Mouse (Mus musculus): Measurements from ENCODE around the gene Fgfbp1.

Fgfbp1 gene

GRCm38 (mm10) chr5:43981620-43982019, at the start of gene Fgfbp1:
Gene Fgfbp1 (minus strand): TSS chr5:43981779.
- DNase-seq = peak; percentile 88

GRCm38 (mm10) chr5:43998295-43998989, 16.9 kb upstream of the Fgfbp1 start:
- DNase-seq = no peak

- no peak for DNase-seq
These were observed 16.0 kb upstream of the Fgfbp1 start for GRCm38 (mm10) chr5:43997626-43998025.

GRCm38 (mm10) chr5:43996162-43996561, 14.6 kb upstream of the Fgfbp1 start:
- no peak for DNase-seq

- no peak for DNase-seq
These were observed 13.4 kb upstream of the Fgfbp1 start for GRCm38 (mm10) chr5:43994981-43995380.

- peak; percentile 86 for DNase-seq
These were observed 8.7 kb upstream of the Fgfbp1 start for GRCm38 (mm10) chr5:43990316-43990715.

GRCm38 (mm10) chr5:43989017-43989416, 7.4 kb upstream of the Fgfbp1 start:
- DNase-seq = no peak

- DNase-seq = no peak
These were observed 4.6 kb upstream of the Fgfbp1 start for GRCm38 (mm10) chr5:43986212-43986611.

GRCm38 (mm10) chr5:43982896-43983295, 1.3 kb upstream of the Fgfbp1 start:
- DNase-seq = peak; percentile 40

GRCm38 (mm10) chr5:43980397-43980796, 1.2 kb downstream of the Fgfbp1 start:
- no peak for DNase-seq

- DNase-seq = no peak
These were observed 4.6 kb downstream of the Fgfbp1 start for GRCm38 (mm10) chr5:43976821-43977561.

- no peak for DNase-seq
These were observed 7.4 kb downstream of the Fgfbp1 start for GRCm38 (mm10) chr5:43974166-43974565.

- DNase-seq = no peak
These were observed 10.4 kb downstream of the Fgfbp1 start for GRCm38 (mm10) chr5:43971156-43971555.

GRCm38 (mm10) chr5:43970532-43970931, 11.0 kb downstream of the Fgfbp1 start:
- DNase-seq = no peak

- no peak for DNase-seq
These were observed 12.9 kb downstream of the Fgfbp1 start for GRCm38 (mm10) chr5:43968634-43969033.

- DNase-seq = no peak
These were observed 20.5 kb downstream of the Fgfbp1 start for GRCm38 (mm10) chr5:43961056-43961455.

- no peak for DNase-seq
These were observed 21.6 kb downstream of the Fgfbp1 start for GRCm38 (mm10) chr5:43959884-43960440.

- no peak for DNase-seq
These were observed 28.3 kb downstream of the Fgfbp1 start for GRCm38 (mm10) chr5:43953241-43953640.

GRCm38 (mm10) chr5:43948748-43949275, 32.8 kb downstream of the Fgfbp1 start:
- peak; percentile 64 for DNase-seq

- peak; percentile 94 for DNase-seq
These were observed 33.4 kb downstream of the Fgfbp1 start for GRCm38 (mm10) chr5:43948111-43948743.

- DNase-seq = peak; percentile 11
These were observed 34.1 kb downstream of the Fgfbp1 start for GRCm38 (mm10) chr5:43947330-43947977.

- DNase-seq = no peak
These were observed 48.3 kb downstream of the Fgfbp1 start for GRCm38 (mm10) chr5:43933269-43933668.

Data from lung, postnatal 36 days (tissue).